Mouse (Mus musculus): ENCODE measurements around the gene Mrpl39. TPM values are rescaled to one million over a fixed set of nuclear protein-coding genes. Genes with fewer than 3 reads are reported as not detected.

Gene Mrpl39
- total RNA-seq, 4 experiments from 2014 or later: 37.0 to 43.3 (median 40.7) TPM

- DNase-seq: no peak
Measured at GRCm38 (mm10) chr16:84737358-84737757, 1.8 kb upstream of the Mrpl39 start.

GRCm38 (mm10) chr16:84734806-84735165 is 756 bp downstream of the Mrpl39 start:
- DNase-seq: no peak

GRCm38 (mm10) chr16:84720670-84721069 is 14.9 kb downstream of the Mrpl39 start:
- DNase-seq: no peak

GRCm38 (mm10) chr16:84718250-84718649 is 17.3 kb downstream of the Mrpl39 start:
- no peak for DNase-seq

GRCm38 (mm10) chr16:84717618-84718248 is 17.8 kb downstream of the Mrpl39 start:
- no peak for DNase-seq

- DNase-seq: no peak
Measured at GRCm38 (mm10) chr16:84716724-84717617, 18.6 kb downstream of the Mrpl39 start.

- DNase-seq: no peak
Measured at GRCm38 (mm10) chr16:84716197-84716596, 19.3 kb downstream of the Mrpl39 start.

GRCm38 (mm10) chr16:84714978-84715377 is 20.6 kb downstream of the Mrpl39 start:
- DNase-seq: no peak

GRCm38 (mm10) chr16:84713926-84714325 is 21.6 kb downstream of the Mrpl39 start:
- DNase-seq: no peak

GRCm38 (mm10) chr16:84713156-84713555 is 22.4 kb downstream of the Mrpl39 start:
- DNase-seq: no peak

GRCm38 (mm10) chr16:84708649-84709048 is 26.9 kb downstream of the Mrpl39 start:
- DNase-seq: no peak

- no peak for DNase-seq
Measured at GRCm38 (mm10) chr16:84707802-84708201, 27.7 kb downstream of the Mrpl39 start.

GRCm38 (mm10) chr16:84706571-84706970 is 29.0 kb downstream of the Mrpl39 start:
- DNase-seq: no peak

- no peak for DNase-seq
Measured at GRCm38 (mm10) chr16:84705507-84705906, 30.0 kb downstream of the Mrpl39 start.

- DNase-seq: no peak
Measured at GRCm38 (mm10) chr16:84704661-84705240, 30.8 kb downstream of the Mrpl39 start.

- DNase-seq: no peak
Measured at GRCm38 (mm10) chr16:84703769-84704660, 31.5 kb downstream of the Mrpl39 start.

- peak; percentile 12 for DNase-seq
Measured at GRCm38 (mm10) chr16:84703129-84703768, 32.3 kb downstream of the Mrpl39 start.

GRCm38 (mm10) chr16:84702230-84703128 is 33.1 kb downstream of the Mrpl39 start:
- DNase-seq: peak; percentile 4

- DNase-seq: no peak
Measured at GRCm38 (mm10) chr16:84701041-84701440, 34.5 kb downstream of the Mrpl39 start.

- peak; percentile 13 for DNase-seq
Measured at GRCm38 (mm10) chr16:84698708-84699107, 36.8 kb downstream of the Mrpl39 start.

- DNase-seq: no peak
Measured at GRCm38 (mm10) chr16:84696178-84696577, 39.4 kb downstream of the Mrpl39 start.

Data from adrenal gland, adult 8-10 months (tissue).